Mouse (Mus musculus) MEL (cell line): ENCODE measurements around the gene Mdfi.

ENCODE experiments used
- EP300 ChIP-seq, 2 experiments: IDR thresholded peaks; 2 replicates each; pipeline ENCODE4 v1.6.1; 2011; ENCODE audit warnings: improper control_type of control experiment in 2 of 2, low read length in 2 of 2, low read depth in 1 of 2, mild to moderate bottlenecking in 1 of 2
- POLR2A ChIP-seq, 2 experiments: IDR thresholded peaks; 2 replicates each; pipeline ENCODE4 v1.6.1; 2011 to 2012; ENCODE audit warnings: low read length in 2 of 2, mild to moderate bottlenecking in 2 of 2, control low read depth in 1 of 2, improper control_type of control experiment in 1 of 2, low read depth in 1 of 2, moderate library complexity in 1 of 2; ENCODE audit not compliant: control insufficient read depth in 1 of 2, insufficient read depth in 1 of 2, poor library complexity in 1 of 2
- TBP ChIP-seq: IDR thresholded peaks from 2 replicates; pipeline ENCODE4 v1.8.0; 2011; ENCODE audit warnings: low read depth, low read length, improper control_type of control experiment

DNA sequence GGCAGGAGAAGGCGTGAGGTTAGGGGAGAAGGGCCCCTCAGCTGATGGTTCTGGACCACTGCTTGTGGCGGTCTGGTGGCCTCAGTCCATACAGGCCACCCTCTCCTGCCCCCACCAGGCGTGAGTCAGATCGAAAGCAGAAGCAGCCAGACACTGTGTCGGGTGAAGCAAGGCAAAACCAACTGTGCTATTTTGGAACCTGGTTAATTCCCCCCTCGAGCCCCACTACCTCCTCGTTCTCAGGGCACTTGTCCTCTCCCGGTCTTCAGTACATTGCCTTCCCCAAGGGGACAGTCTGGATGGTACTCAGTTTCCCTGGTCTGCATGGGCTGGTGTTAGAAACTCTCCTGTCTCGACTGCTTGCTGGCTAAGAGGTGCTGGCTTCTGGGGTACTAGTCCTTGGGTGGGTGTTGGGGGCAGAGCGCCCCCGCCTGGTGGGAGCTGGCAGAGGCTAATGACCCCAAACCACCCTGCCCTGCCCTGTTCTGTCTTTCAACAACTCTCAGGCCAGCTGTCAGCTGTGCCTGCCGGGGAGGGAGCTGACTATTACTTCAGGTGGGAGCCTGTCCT is 65.7 kb downstream of the Mdfi start:
- TF ChIP-seq POLR2A (IDR thresholded peaks at IDR 0.05; ENCODE audit: control insufficient read depth in 1 of 2, insufficient read depth in 1 of 2, low read depth in 1 of 2, low read length in 2 of 2, poor library complexity in 1 of 2) (no peak), TBP (no peak), EP300 (IDR thresholded peaks at IDR 0.05; ENCODE audit: low read depth in 1 of 2, low read length in 2 of 2) (no peak)
